Mouse (Mus musculus) small intestine, adult 2 months (tissue): ENCODE results near the gene Trip11.

Source experiments
- CTCF ChIP-seq: fragments of 200-500 bp; IDR thresholded peaks from 2 replicates; pipeline ENCODE4 v1.5.1; 2012; ENCODE audit warnings: low read depth, mild to moderate bottlenecking, control low read depth, inconsistent platforms, low read length, moderate library complexity, mixed read lengths; ENCODE audit not compliant: insufficient replicate concordance, insufficient read length; ENCODE audit errors: extremely low read depth
- POLR2A ChIP-seq: fragments of 200-500 bp; IDR thresholded peaks from 2 replicates; pipeline ENCODE4 v1.6.1; 2012; ENCODE audit warnings: low read depth, mild to moderate bottlenecking, control low read depth, inconsistent platforms, low read length, moderate library complexity

DNA sequence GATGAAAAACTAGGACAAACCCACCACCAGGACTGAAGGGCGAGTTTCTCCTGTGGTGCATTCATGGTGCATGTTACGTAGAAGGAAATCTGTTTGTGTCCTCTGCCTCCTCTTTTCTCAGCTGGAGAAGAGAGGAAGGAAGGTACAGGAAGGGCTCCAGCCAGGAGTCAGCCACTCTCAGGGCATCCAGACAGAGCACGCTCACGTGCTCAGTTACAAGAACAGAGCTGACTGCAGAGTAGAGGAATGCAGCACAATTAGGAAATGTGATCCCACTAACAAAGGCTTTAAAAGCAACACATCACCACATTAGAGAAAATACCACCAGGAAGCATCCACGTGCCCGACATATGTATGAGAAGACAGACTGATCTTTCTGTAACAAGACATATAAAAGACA lies 9.2 kb upstream of the Trip11 start:
- TF ChIP-seq CTCF (no peak), POLR2A (no peak)
